In the genomic region with DNA sequence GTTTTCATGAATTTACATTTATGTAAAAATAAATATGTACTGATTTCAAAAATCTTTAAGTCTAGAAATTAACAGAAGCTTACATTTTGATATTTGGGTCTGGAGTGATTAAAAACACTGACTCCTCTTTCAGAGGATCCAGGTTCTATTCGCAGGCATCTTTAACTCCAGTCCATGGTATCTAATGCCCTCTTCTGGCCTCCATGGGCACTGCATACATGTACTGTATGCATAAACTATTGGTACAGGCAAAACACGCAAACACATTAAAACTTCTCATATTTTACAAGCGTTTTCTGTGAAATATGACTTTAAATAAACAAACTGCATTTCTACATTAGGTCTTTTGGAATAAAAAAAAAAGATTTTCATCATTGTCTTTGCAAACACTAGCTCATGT, we compare ENCODE assay signal across 14 mouse cellular contexts.
DNase-seq lines count a peak whose midpoint lies in the region; ATAC-seq and TF ChIP-seq lines count a peak whose summit lies in the region.
"Had no signal": no experiment of that assay in that cellular context is flagged by ENCODE, and none has a peak within 500 bp of the region (broad histone marks: within the 10 kb centered on the region; RNA-seq: fewer than 3 reads in every experiment).

No protein-coding gene starts in this region.

- TF ChIP-seq EP300 in MEL (IDR thresholded peaks at IDR 0.05; ENCODE audit: low read depth in 1 of 2, low read length in 2 of 2) = no peak

- no peaks in the 10 kb centered on the region for H3K36me3 ChIP-seq in lung, embryonic 14.5 days (ENCODE audit: insufficient read depth)
- H3K36me3 ChIP-seq in MEL (ENCODE audit: control insufficient read depth in 1 of 2, insufficient read depth in 2 of 2, low read length in 2 of 2) = no peaks in the 10 kb centered on the region
- H3K36me3 ChIP-seq: forebrain, embryonic 15.5 days; G1E; heart, embryonic 13.5 days had no signal

- H3K79me2 ChIP-seq in MEL (ENCODE audit: control insufficient read depth, insufficient read depth, low read length, poor library complexity) = no peaks in the 10 kb centered on the region

- TF ChIP-seq RAD21 in MEL (IDR thresholded peaks at IDR 0.05; ENCODE audit: low read depth, low read length) = peak; percentile 6; the same call in 1 of the 2 replicates

- H3K27ac ChIP-seq in lung, embryonic 14.5 days (ENCODE audit: low read depth) = no peak overlapping the region
- H3K27ac ChIP-seq in MEL (ENCODE audit: control insufficient read depth, low read depth, low read length) = no peak overlapping the region
- H3K27ac ChIP-seq: forebrain, embryonic 15.5 days; heart, embryonic 13.5 days had no signal

- TF ChIP-seq CTCF in lung, embryonic 14.5 days (IDR thresholded peaks at IDR 0.05; ENCODE audit: low read depth) = peak; percentile 55
- peak in 2 of 3 experiments; percentile 12 to 30; a peak in 2 of 6 replicates for TF ChIP-seq CTCF in MEL (IDR thresholded peaks at IDR 0.05 in 2 of 3, conservative IDR thresholded peaks at IDR 0.05 in 1 of 3; ENCODE audit: control insufficient read depth in 1 of 3, insufficient read depth in 1 of 3, low read depth in 2 of 3, low read length in 3 of 3, poor library complexity in 1 of 3, severe bottlenecking in 1 of 3)

- ATAC-seq in lung, embryonic 14.5 days (ENCODE audit: insufficient read depth) = no peak
- ATAC-seq: forebrain, embryonic 15.5 days; intestine, embryonic 16.5 days had no signal

- whole genome bisulfite sequencing in lung, embryonic 14.5 days = 73% methylated on average over 3 of the region's 3 CpGs

- no peaks in the 10 kb centered on the region for H3K4me1 ChIP-seq in lung, embryonic 14.5 days (ENCODE audit: insufficient read depth)
- no peaks in the 10 kb centered on the region for H3K4me1 ChIP-seq in MEL (ENCODE audit: control insufficient read depth in 1 of 2, insufficient read depth in 2 of 2, low read length in 2 of 2)
- H3K4me1 ChIP-seq: forebrain, embryonic 15.5 days; heart, embryonic 13.5 days had no signal

- DNase-seq in heart, postnatal 4 days = peak; percentile 16
- DNase-seq in heart, adult 9 months (ENCODE audit: low spot score in 2 of 2) = no peak
- peak; percentile 41 for DNase-seq in lung, embryonic 14.5 days
- DNase-seq in lung, postnatal 25 days (ENCODE audit: low spot score) = no peak
- peak; percentile 11 for DNase-seq in MEL (ENCODE audit: low read depth, low spot score)
- DNase-seq in kidney, postnatal 10 days = peak; percentile 33
- DNase-seq in right cerebral cortex, adult 18-20 months = no peak
- DNase-seq in gastrocnemius, postnatal 36 days = no peak
- DNase-seq: spleen, adult 18-20 months; thymus, postnatal 14 days had no signal

- no peaks in the 10 kb centered on the region for H3K9me3 ChIP-seq in lung, embryonic 14.5 days (ENCODE audit: low read depth, low read length)
- no peaks in the 10 kb centered on the region for H3K9me3 ChIP-seq in MEL (replicated peaks; ENCODE audit: insufficient read depth, low read length)
- H3K9me3 ChIP-seq: forebrain, embryonic 15.5 days; G1E; heart, embryonic 13.5 days had no signal

- TF ChIP-seq POLR2A in MEL (IDR thresholded peaks at IDR 0.05; ENCODE audit: control insufficient read depth in 1 of 2, insufficient read depth in 1 of 2, low read depth in 1 of 2, low read length in 2 of 2, poor library complexity in 1 of 2) = no peak

- intact Hi-C loops in gastrocnemius, postnatal 36 days (cut with DNase I) = no loop called here

- H3K4me3 ChIP-seq in lung, embryonic 14.5 days (ENCODE audit: low read depth, low read length) = no peak overlapping the region
- H3K4me3 ChIP-seq in MEL (ENCODE audit: control insufficient read depth in 1 of 2, insufficient read depth in 1 of 2, low read depth in 2 of 2, low read length in 2 of 2) = no peak overlapping the region
- H3K4me3 ChIP-seq: forebrain, embryonic 15.5 days; heart, embryonic 13.5 days had no signal

- H3K4me2 ChIP-seq in lung, embryonic 14.5 days = no peak overlapping the region
- H3K4me2 ChIP-seq: forebrain, embryonic 15.5 days; heart, embryonic 13.5 days had no signal

- no peak overlapping the region for H3K9ac ChIP-seq in lung, embryonic 14.5 days
- H3K9ac ChIP-seq in MEL (ENCODE audit: control insufficient read depth, low read depth, low read length, poor library complexity, severe bottlenecking) = no peak overlapping the region
- H3K9ac ChIP-seq: forebrain, embryonic 15.5 days; heart, embryonic 13.5 days had no signal

- H3K27me3 ChIP-seq in lung, embryonic 14.5 days (ENCODE audit: insufficient read depth, low read length) = no peaks in the 10 kb centered on the region
- H3K27me3 ChIP-seq in MEL (ENCODE audit: control insufficient read depth in 1 of 2, insufficient read depth in 2 of 2, low read length in 2 of 2) = no peaks in the 10 kb centered on the region
- H3K27me3 ChIP-seq: forebrain, embryonic 15.5 days; heart, embryonic 13.5 days had no signal

TF ChIP-seq in MEL, 35 proteins besides CTCF, POLR2A, EP300 and RAD21:
- no peak for TF ChIP-seq MAZ (IDR thresholded peaks at IDR 0.05; ENCODE audit: low read depth, low read length)
- TF ChIP-seq SMC3 (IDR thresholded peaks at IDR 0.05; ENCODE audit: low read depth, low read length) = peak; percentile 22
- no peak for TF ChIP-seq KAT2A (conservative IDR thresholded peaks at IDR 0.05; ENCODE audit: low read depth, low read length)
- TF ChIP-seq ZC3H11A (IDR thresholded peaks at IDR 0.05; ENCODE audit: low read depth, low read length) = no peak
TF ChIP-seq in MEL: peak in this region for 1.

Comparison
In these comparisons a context has a peak if more than half of its experiments do, and no peak if none do; other contexts are left out.
1. DNase-seq: peak in heart, postnatal 4 days (single experiment), lung, embryonic 14.5 days (single experiment), MEL (single experiment) and kidney, postnatal 10 days (single experiment); none in heart, adult 9 months (0 of 2), lung, postnatal 25 days (single experiment), right cerebral cortex, adult 18-20 months (single experiment) and gastrocnemius, postnatal 36 days (0 of 2).